Mouse (Mus musculus) gastrocnemius, postnatal 14 days (tissue): ENCODE results near the gene Hecw2. TPM values are rescaled to one million over a fixed set of nuclear protein-coding genes. Genes with fewer than 3 reads are reported as not detected.
A peak's percentile ranks its signal among the peaks of the same experiment; 100 is the strongest.

ENCODE experiments used
- DNase-seq: peaks from one replicate; pipeline ENCODE4 v3.0.0; 2021; ENCODE audit warnings: mixed read lengths
- intact Hi-C: fragments of 180-260 bp; cut with DNase I; formaldehyde crosslinking; loops from one replicate; pipeline ENCODE4 v1.15.1; 2025; ENCODE audit warnings: low total_unique reads
- total RNA-seq, 2 experiments: library from RNA; stranded (reverse); gene quantifications; 2 replicates each; pipeline ENCODE4 v1.2.3; 2021

Gene Hecw2
- total RNA-seq, 2 experiments from 2014 or later: 3.2 to 5.7 TPM

DNA sequence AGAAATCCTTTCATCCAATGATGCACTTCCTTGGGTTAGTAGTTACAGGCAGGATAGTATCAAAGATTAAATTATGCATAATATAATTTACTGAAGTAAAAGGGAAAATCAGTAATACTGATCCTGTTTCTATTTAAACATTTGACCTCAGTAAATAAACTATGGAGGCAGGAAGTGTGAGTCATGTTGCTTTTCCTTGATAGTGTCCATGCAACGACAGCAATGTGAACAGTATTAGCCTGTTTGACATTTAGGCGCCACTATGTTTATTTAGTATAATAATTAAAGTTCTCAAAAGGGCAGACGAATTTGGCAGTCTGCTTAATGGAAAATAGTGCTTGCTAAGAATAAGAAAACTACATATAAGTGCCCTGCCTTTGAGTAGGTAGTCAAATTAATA lies 263.7 kb downstream of the Hecw2 start:
- no peak for DNase-seq
- intact Hi-C loops: no loop called here

DNA sequence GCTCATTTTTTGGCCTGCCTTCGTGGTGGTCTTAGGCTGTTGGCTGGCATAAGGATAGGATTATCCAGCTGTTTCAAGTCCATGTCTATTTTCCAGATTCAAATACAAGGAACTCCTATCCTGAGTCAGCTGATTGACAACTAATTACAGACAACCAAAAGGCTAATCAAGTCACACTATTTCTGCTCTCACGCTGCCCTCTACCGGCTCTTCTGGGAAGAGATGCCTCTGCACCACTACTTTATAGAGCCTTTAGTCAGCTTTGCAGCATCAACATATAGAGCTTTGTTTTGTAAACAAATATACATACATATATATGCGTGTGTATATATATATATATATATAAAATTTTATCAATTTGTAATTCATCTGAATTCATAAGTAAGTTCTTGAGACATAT lies 267.4 kb downstream of the Hecw2 start:
- intact Hi-C loops: no loop called here
- DNase-seq: no peak

DNA sequence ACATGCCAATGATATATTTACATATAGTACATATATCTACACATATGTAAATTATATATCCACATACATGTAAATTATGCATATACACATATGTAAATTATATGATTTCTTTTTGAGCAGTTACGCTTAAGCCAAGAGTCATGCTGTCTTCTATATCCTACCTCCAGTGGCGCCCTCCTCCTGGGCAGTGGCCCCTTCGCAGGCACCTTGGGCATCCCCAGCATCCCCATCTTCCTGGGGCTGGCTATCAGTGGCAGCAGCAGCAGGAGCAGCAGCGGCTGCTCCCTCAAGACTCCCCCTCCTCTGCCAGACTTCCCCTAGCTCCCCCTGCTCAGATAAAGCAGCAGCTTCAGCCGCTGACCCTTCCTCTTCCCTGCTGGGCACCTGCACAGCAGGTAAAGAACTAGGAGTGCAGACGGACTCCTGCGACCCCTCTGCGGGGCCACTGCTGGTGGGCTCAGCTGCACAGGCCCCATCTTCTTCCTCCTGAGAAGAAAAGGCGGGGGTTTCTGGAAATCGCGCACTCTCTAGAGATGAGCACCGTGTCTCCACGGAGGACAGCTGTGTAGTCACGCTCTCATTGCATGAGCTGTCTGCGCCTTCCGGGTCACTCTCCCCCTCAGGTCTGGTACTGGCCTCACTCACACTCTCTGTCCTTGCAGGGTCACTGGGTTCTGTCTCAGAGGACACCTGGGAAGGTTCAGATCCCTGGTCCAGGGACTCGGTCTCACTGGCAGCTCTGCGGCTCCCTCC lies 269.6 kb downstream of the Hecw2 start:
- intact Hi-C loops: no loop called here
- DNase-seq: no peak

DNA sequence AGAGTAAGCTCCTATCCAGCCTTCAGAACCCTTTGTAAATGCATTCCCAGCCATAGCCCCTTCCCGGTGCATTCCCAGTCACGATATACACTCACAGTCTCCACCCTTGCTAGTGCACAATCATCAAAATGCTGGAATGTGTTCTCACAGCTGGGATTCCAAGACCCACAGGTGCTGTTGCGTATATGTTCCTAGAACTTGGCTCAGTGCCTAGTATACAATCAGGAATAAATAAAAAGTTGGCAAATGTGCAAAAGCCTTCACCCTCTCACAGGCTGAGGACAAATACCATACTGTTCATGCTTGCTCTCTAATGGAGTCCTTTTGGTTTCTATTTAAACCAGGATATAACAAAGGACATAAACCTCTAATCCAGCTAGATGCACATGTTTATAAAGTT lies 283.1 kb downstream of the Hecw2 start:
- no peak for DNase-seq
- intact Hi-C loops: no loop called here

DNA sequence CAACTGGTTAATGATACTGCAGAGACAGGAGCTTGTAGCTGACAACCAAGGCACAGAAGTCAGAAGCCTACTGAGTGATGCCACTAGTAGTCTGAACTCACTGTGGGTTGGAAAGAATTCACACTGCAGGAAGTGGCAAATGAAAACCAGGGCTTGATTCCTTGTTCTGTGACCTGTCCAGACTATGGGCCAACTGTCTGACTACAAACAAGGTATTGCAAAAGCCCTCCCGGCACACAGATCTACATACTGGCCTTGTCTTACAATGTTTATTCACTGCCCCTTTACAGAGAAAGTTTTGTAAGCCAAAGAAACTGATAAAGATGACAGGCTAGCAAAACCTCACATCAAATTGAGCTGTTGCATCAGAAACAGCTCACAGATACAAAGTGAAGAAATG lies 284.7 kb downstream of the Hecw2 start:
- intact Hi-C loops: no loop called here
- DNase-seq: no peak

DNA sequence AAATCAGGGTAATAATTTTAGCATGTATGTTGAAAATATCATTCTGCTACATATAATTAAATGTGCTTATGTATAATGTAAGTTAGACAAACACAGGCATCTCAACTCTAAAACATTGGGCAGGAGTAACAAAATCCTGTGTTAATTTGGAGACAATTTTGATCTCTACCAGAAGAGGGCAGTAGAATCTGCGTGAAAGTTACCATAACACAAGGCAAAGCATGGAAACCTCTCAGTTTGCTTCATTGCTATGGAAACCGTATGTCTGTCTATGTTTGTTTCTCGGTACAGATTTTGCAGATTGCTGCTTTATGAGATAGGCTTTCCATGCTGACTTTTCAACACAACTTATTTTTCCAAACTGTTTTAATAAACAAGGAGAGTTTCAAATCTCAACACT lies 285.9 kb downstream of the Hecw2 start:
- intact Hi-C loops: no loop called here
- no peak for DNase-seq

DNA sequence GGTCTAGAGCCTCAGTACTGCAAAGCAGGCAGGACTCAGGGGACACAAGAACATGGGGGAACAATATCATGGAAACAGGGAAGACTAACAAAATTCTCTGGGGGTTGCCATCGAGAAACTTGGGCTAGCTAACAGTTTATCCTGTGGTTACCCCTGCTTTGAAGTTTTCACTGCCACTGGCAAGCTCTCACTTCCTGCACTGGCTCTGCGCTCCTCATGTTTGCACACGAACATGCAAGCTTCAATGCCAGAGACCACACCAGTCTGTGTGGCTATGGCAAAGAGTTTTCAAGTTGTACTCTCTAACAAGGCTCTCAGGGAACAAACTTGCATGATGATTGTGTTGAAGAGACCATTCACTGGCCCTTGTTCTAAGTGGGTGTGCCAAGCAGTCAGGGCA lies 288.8 kb downstream of the Hecw2 start:
- intact Hi-C loops: no loop called here

DNA sequence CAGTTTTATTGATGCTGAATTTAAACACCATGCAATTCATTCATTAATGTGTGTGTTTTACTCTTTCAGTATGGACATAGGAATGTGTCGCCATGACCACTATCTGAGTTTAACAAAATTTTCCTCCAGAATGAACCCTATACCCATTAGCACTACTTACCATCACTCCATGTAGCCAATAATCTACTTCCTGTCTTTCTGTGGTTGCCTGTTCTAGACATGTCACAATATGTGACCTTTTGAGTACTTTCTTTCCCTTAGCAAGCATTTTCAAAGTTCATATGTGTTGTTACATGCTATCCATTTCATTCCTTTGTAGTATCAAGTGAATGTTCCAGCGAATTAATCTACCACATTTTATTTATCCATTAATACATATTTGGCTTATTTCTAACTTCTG lies 294.6 kb downstream of the Hecw2 start:
- intact Hi-C loops: no loop called here
- no peak for DNase-seq

More for the DNA sequence above, 288.8 kb downstream of the Hecw2 start:
- no peak for DNase-seq

DNA sequence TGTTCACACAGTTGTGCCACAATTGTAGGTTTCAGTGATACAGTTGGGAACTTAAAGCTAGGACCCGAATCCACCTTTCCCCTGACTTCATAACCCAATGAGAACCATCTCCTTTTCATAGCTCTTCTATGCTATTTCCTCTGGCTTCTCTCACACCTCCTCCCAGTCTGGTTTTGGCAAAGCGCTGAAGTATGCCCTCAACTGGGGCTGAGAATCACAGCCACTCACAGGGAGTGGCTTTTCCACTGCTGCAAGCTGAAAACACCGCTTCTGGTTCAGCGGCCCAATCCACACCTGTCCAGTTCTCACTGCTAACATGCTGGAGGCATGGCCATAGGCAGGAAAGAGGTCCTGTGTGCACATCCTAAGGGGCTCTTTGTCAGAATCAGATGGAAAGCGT lies 300.7 kb downstream of the Hecw2 start:
- intact Hi-C loops: loop anchor here (5.0 kb wide), 1 partner anchor 172 kb away; no protein-coding TSS in a partner anchor
- DNase-seq: no peak

DNA sequence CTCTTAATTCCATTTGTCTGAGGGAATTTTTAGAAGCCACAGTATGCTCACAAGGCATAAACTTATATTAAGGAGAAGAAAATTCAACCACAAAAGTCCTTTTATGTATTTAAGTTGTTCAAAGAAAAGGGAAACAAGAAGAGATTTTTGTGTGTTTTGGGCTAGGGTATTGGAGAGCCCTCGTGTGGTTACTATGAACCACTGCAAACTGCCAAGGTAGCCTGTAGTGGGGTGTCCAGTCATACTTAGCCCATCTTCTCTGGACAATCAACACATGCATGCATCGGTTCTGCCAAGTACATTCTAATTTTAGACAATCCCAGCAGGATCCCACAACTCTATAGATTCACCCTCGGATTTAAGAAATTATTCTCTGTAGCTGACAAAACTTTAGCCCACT lies 304.6 kb downstream of the Hecw2 start:
- intact Hi-C loops: loop anchor here (5.0 kb wide), 1 partner anchor 168 kb away; no protein-coding TSS in a partner anchor
- DNase-seq: no peak

DNA sequence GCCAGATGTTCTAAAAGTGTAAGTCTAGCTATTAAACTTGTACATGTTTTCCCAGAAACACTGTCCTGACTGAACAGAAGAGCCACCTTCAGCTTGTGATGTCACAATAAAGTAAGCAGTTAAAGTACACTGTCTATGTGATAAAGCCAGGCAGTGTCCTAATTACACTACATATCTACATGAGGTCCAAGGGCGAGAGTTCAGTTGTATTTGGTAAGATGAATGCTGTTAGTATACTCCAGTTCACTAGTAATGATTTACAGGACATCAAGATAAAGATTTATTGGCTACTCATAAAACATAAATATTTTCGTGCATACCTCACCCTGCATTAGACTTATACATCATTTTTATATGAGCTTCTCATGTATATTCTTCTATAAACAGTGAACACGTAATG lies 305.2 kb downstream of the Hecw2 start:
- intact Hi-C loops: loop anchor here (5.0 kb wide), 1 partner anchor 168 kb away; no protein-coding TSS in a partner anchor
- DNase-seq: no peak

DNA sequence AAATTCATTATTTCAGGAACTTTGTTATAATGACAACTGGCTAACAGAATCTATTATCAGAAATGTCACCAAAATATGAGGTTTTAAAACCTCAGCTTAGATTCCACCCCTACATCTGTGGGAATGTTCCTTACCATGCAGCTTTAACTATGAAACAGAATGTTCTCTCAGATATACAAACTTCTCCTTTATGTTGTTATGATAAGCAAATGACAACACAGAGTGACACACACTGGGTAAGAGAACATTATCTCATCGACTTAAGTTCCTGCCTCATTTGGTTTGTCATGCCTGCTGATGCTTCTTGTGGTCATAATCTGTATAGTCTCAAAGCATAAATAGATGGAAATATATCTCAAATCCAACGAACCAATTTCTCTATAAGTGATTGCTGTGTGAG lies 312.5 kb downstream of the Hecw2 start:
- no peak for DNase-seq
- intact Hi-C loops: no loop called here

DNA sequence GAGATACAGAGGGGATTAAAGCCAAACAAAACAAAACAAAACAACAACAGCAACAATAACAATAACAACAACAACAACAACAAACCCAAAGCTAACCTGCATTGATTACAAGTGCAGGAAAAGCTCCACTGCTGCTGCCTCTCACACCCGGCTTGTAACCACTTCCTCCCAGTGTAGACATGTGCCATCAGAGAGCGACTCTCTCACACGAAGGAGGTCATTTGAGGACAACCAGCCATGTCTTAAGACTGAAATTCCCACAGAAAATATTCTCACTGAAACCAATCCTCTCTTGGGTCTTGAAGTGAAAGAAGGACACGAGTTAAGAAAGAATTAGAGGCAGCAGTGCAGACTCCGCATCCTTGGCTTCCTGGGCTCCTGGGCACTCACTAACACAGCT lies 319.0 kb downstream of the Hecw2 start:
- no peak for DNase-seq
- intact Hi-C loops: no loop called here

DNA sequence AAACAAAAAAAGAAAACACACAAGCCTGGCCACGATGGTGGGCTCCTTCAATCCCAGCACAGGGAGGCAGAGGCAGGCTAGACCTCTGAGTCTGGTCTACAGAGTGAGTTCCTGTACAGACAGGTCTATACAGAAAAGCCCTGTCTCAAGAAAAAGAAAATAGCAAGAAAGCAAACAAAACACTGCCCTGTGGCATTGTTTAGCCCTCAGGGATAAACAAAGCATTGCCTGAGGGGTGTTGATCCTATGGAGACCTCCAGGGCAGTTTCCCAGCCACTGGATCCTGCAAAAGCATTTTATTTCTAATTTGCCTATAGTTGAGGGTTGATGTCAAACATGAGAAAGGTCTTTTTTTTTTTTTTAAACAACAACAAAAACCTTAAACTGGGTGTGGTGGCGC lies 327.7 kb downstream of the Hecw2 start:
- DNase-seq: no peak
- intact Hi-C loops: no loop called here

DNA sequence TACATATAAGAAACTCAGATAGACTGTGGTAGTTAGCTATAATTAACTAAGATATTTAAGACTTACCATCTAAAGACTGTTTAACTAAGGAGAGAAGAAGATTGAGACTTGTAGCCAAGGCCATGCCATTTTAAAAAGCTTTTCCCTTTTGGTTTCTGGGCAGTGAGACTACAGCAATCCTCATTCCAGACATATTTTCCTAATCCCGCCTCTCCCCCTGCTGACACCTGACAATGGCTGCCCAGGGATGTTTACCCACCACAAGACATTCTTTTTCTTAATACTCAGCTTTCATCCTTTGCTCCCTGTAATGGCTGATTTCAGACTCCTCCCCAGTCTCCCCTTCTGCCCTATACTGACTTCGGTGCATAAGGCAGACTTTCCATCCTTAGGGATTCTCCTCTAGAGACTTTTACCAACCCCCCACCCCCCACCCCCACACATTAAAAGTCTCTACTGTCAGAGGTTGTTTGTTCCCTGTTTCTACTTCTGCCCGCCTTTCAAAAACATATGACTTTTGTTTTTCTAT lies 328.5 kb downstream of the Hecw2 start:
- intact Hi-C loops: no loop called here
- no peak for DNase-seq

DNA sequence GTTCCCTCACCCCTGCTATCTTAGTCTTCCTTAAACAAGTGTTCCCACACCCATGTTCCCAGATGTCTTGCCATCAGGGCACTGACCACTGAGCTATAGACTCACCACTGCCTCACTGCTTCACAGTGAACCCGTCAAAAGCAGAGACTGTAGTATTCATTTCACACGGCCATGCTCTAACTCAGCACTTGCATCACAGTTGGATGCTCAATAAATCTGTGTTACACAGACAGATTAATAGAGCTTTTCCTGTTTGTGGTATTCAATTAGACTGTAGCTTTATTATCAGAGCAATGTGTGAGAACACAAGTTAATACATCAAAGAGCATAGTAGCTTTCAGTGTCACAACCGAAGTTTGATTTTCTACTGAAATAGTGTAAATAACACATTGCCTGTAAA lies 330.9 kb downstream of the Hecw2 start:
- DNase-seq: no peak
- intact Hi-C loops: no loop called here

DNA sequence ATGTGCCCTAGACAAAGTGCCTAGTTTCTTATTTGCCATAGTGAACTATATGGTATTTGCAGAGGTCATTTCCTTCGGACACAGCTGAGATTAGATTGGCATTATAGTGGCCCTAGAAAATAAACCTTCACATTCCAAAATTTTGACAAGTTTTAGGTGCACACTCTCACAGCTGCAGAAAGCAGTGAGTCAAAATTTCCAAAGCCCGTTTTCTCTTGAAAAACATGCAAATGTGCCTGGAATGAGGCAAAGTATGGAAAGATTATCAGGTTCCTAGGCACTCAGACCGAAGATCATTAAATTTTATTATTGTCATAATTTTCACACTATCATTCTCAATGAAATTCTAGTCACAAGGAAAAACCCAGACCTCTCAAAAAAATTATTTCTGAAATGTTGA lies 334.4 kb downstream of the Hecw2 start:
- no peak for DNase-seq
- intact Hi-C loops: no loop called here

DNA sequence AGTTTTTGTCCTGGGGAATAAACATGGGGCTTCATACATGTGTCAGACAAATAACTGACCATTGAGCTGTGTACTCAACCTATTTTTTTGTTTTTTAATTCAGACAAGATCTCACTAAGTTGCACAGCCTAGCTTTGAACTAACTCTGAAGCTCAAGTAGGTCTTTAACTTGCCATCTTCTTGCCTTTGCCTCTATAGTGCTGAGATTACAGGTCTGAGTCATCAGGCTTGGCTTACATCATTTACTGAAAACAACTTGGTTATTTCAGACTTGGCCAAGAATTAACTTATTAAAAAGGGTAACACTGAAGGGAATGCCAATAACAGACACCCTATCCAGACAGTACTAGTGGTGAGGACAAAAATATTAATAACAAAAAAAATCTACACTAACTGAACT lies 335.8 kb downstream of the Hecw2 start:
- intact Hi-C loops: no loop called here
- DNase-seq: no peak

DNA sequence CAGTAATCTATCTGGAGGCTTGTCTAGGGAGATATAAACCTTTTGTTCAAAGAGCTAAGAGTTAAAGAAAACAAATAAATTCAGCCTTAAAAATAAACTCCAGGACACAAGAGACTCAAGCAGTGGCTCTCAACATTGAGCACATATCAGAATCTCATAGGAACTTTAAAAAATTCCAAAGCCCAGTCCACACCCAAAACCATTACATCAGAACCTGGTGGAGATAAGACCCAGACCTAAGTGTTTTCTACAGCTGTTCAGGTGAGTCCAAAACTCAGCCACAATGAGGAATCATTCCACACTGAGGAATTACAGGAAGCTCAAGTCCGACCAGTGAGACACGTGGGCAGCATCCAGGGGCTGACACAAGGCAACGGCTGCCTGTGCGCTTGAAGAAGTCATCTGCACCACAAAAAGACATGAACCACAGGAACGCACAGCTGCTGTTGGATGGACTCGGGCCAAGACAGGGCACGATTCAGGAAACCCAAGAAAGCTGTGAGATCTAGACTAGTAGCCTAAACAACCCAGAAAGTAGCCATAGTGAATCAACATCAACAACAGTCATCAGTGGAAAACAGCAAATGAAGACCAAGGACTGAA lies 338.4 kb downstream of the Hecw2 start:
- intact Hi-C loops: no loop called here
- peak; percentile 29 for DNase-seq

DNA sequence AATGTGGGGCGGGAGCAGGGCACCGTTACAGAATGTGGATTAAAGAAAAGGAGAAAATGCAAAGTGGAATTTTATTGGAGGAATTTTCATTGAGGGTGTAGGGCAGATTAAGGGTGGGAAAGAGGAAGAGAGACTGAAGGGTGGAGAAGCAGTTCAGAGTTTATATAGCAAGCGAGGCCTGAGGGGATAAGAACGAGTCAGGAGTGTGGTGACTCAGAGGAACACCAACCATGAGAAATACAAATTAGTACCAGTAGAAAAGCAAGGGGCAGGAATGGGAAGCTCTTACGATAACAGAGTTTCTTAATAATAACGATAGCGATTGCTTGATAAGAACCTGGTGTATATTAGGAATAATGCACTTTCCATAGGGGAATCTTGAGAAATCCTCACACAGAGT lies 339.2 kb downstream of the Hecw2 start:
- intact Hi-C loops: no loop called here
- DNase-seq: no peak

DNA sequence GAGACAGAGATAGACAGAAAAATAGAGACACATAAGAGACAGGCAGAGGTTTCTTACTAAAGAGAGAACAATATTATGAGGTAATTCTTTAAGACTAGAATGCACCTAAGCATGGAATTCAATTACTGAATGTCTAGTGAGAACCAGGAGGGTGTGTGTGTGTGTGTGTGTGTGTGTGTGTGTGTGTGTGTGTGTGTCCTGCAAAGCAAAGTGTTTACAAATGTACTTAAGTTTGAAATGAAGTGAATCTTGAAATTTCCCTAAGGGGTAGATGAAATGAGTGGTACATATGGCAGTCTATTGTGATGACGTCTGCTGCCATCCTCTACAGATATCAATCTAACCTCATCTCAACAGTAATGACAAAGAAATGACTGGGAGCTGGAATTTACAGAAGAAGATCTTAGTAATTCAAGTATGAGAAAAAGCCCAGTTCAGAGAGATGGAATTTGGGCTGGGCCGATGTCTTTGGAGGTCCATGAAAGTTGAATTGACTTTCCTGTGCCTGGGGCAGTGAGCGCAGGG lies 342.8 kb downstream of the Hecw2 start:
- DNase-seq: no peak
- intact Hi-C loops: no loop called here
